Mouse (Mus musculus) thymus, adult 18-20 months (tissue): ENCODE results near the gene 9330182L06Rik.

Experiments
- DNase-seq, 2 experiments: peaks; one replicate each; pipeline ENCODE4 v3.0.0; 2022; ENCODE audit warnings: mixed read lengths in 2 of 2

Gene 9330182L06Rik

GRCm38 (mm10) chr5:9364937-9365336, 99.0 kb downstream of the 9330182L06Rik start:
- DNase-seq = no peak

- no peak for DNase-seq
Observed at GRCm38 (mm10) chr5:9367920-9368692, 102.2 kb downstream of the 9330182L06Rik start.

GRCm38 (mm10) chr5:9371127-9371526, 105.2 kb downstream of the 9330182L06Rik start:
- no peak for DNase-seq

- no peak for DNase-seq
Observed at GRCm38 (mm10) chr5:9373341-9373740, 107.4 kb downstream of the 9330182L06Rik start.

GRCm38 (mm10) chr5:9389968-9390367, 124.0 kb downstream of the 9330182L06Rik start:
- no peak for DNase-seq

GRCm38 (mm10) chr5:9391858-9392393, 126.0 kb downstream of the 9330182L06Rik start:
- no peak for DNase-seq

- no peak for DNase-seq
Observed at GRCm38 (mm10) chr5:9417098-9417497, 151.2 kb downstream of the 9330182L06Rik start.

- DNase-seq = no peak
Observed at GRCm38 (mm10) chr5:9417802-9418201, 151.9 kb downstream of the 9330182L06Rik start.

GRCm38 (mm10) chr5:9419964-9420363, 154.0 kb downstream of the 9330182L06Rik start:
- DNase-seq = no peak

GRCm38 (mm10) chr5:9424464-9424863, 158.5 kb downstream of the 9330182L06Rik start:
- DNase-seq = no peak

- no peak for DNase-seq
Observed at GRCm38 (mm10) chr5:9427165-9427564, 161.2 kb downstream of the 9330182L06Rik start.

- no peak for DNase-seq
Observed at GRCm38 (mm10) chr5:9427581-9428241, 161.8 kb downstream of the 9330182L06Rik start.

- no peak for DNase-seq
Observed at GRCm38 (mm10) chr5:9428728-9429127, 162.8 kb downstream of the 9330182L06Rik start.

- DNase-seq = no peak
Observed at GRCm38 (mm10) chr5:9446146-9446545, 180.2 kb downstream of the 9330182L06Rik start.

GRCm38 (mm10) chr5:9448931-9449330, 183.0 kb downstream of the 9330182L06Rik start:
- DNase-seq = no peak

- DNase-seq = no peak
Observed at GRCm38 (mm10) chr5:9449570-9449969, 183.7 kb downstream of the 9330182L06Rik start.

GRCm38 (mm10) chr5:9453298-9453697, 187.4 kb downstream of the 9330182L06Rik start:
- no peak for DNase-seq

GRCm38 (mm10) chr5:9477587-9477986, 211.7 kb downstream of the 9330182L06Rik start:
- no peak for DNase-seq

GRCm38 (mm10) chr5:9495456-9495855, 229.5 kb downstream of the 9330182L06Rik start:
- DNase-seq = no peak

- DNase-seq = no peak
Observed at GRCm38 (mm10) chr5:9497235-9497634, 231.3 kb downstream of the 9330182L06Rik start.

GRCm38 (mm10) chr5:9511027-9511426, 245.1 kb downstream of the 9330182L06Rik start:
- DNase-seq = no peak

- no peak for DNase-seq
Observed at GRCm38 (mm10) chr5:9525507-9525906, 259.6 kb downstream of the 9330182L06Rik start.
